Mouse (Mus musculus) kidney, adult 2 months (tissue): ENCODE data around the gene Piezo1.

ENCODE experiments used
- CTCF ChIP-seq: fragments of 200-500 bp; conservative IDR thresholded peaks from 2 replicates; pipeline ENCODE4 v1.5.1; 2011; ENCODE audit warnings: low read depth, mild to moderate bottlenecking, control low read depth, low read length, moderate library complexity, mixed read lengths; ENCODE audit not compliant: insufficient read depth, insufficient read length
- POLR2A ChIP-seq: fragments of 200-500 bp; IDR thresholded peaks from one replicate; pipeline ENCODE4 v1.6.1; 2011; ENCODE audit warnings: low read depth, low read length, control low read depth

- TF ChIP-seq POLR2A (no peak), CTCF (no peak)
Observed at GRCm38 (mm10) chr8:122470691-122471090, 80.4 kb downstream of the Piezo1 start.
